Mouse (Mus musculus) frontal cortex, postnatal 10 days (tissue): ENCODE measurements around the gene Ina.

Experiments used
- DNase-seq, 2 experiments: peaks; one replicate each; pipeline ENCODE4 v3.0.0; 2022; ENCODE audit warnings: low spot score in 2 of 2, mixed read lengths in 1 of 2

Gene Ina

GRCm38 (mm10) chr19:47053471-47053870 is 39.0 kb downstream of the Ina start:
- no peak for DNase-seq

GRCm38 (mm10) chr19:47057684-47058083 is 43.2 kb downstream of the Ina start:
- DNase-seq, result no peak

GRCm38 (mm10) chr19:47065860-47066259 is 51.4 kb downstream of the Ina start:
- DNase-seq, result no peak

GRCm38 (mm10) chr19:47067096-47067882 is 52.8 kb downstream of the Ina start, which contains the start of gene Taf5:
Taf5 (plus strand) TSS chr19:47067746.
- DNase-seq, result peak; percentile 93 to 97

GRCm38 (mm10) chr19:47067924-47068611 is 53.6 kb downstream of the Ina start:
- peak; percentile 76 to 82 for DNase-seq
